Mouse (Mus musculus) liver, postnatal 0 days (tissue): ENCODE measurements around the gene Gm49387.

Source experiments
- CTCF ChIP-seq: sonication (generic); IDR thresholded peaks from 2 replicates; pipeline ENCODE4 v1.5.1; 2016; ENCODE audit warnings: antibody characterized with exemption, low read depth
- EP300 ChIP-seq: IDR thresholded peaks from 2 replicates; pipeline ENCODE4 v1.6.1; 2016; ENCODE audit warnings: antibody characterized with exemption, low read depth, mild to moderate bottlenecking

DNA sequence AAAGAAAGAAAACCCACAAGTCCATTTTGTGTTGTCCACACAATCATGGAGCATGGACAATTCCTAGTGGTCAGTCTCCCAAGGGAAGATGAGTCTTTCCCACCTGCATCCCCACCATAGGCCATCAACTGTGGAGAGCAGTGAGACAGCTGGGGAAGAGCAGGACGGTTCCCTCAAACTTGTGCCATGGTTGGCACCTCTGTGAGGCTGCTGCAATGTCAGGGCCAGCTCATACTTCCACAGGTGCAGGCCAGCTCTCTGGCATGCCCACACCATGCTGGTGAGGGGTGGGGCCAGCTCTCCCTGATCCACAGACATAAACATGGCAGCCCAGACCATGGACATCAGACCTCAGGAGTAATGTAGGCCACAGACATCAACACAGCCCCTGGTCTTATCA, 45.6 kb upstream of the Gm49387 start:
- no peak for TF ChIP-seq CTCF
- TF ChIP-seq EP300: no peak
